Mouse (Mus musculus) stomach, postnatal 0 days (tissue): ENCODE data around the gene Gas7.

Source experiments
- CTCF ChIP-seq: IDR thresholded peaks from 2 replicates; pipeline ENCODE4 v1.5.1; 2016; ENCODE audit warnings: antibody characterized with exemption, low read depth, mild to moderate bottlenecking, moderate library complexity
- EP300 ChIP-seq: optimal IDR thresholded peaks from 2 replicates; pipeline ENCODE3; 2016; ENCODE audit warnings: antibody characterized with exemption

DNA sequence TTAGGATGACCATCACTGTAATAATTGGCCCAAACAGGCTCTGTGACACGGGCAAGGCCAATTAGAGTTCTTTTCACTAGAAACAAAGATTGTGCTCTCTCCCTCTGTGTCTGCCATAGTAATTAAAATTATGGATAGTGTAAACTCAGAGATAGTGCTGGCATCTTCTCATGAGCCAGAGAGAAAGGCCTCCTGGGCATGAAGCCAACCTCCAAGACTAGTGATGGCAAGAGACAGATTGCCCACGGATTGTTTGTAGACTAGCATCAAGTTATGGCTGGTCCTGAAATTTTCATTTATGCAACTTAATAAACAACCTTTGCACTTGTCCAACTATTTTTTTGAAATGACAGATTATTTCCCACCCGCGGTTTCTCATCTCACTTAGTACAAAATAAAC, 257.7 kb downstream of the Gas7 start:
- TF ChIP-seq EP300: no peak
- no peak for TF ChIP-seq CTCF
